Mouse (Mus musculus): Measurements from ENCODE around the gene Safb2.

- no peak for TF ChIP-seq POLR2A (IDR thresholded peaks at IDR 0.05; ENCODE audit: borderline replicate concordance, low read depth, low read length)
- no peak for TF ChIP-seq CTCF (IDR thresholded peaks at IDR 0.05; ENCODE audit: low read depth, low read length)
Measured at GRCm38 (mm10) chr17:56512310-56512709, 72.1 kb downstream of the Safb2 start, which contains the start of gene Znrf4.
